Mouse (Mus musculus): ENCODE measurements around the gene Palm. TPM values are rescaled to one million over a fixed set of nuclear protein-coding genes. Genes with fewer than 3 reads are reported as not detected.

Palm gene
- polyA plus RNA-seq, 1 experiment from 2014 or later, result 56.8 TPM

DNA sequence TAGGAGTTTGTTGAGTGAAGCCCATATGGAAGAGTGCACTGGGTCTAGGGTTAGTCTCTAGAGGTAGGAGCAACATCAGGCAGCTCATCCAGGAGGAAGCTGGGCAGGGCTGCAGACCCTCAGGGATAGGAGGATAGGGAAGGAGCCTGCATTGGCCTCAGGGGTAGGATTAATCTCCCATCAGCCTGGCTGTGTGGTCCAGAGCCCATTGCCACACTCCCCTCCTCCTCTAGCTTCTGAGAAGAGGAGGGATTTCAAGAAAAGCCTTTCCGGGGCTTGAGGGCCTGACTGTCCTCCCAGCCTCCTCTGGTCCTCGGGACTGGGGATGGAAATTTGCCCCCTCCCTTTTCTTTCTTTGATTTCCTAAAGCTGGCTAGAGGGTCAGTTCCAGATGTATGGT is 14.2 kb upstream of the Palm start:
- Histone ChIP-seq H3K36me3 (ENCODE audit: control insufficient read depth, insufficient read depth, low read length) (no peaks in the 10 kb centered on the region; the same call in 1 of the 2 replicates), H3K9ac (ENCODE audit: low read length) (no peak overlapping the region), H3K27me3 (ENCODE audit: control insufficient read depth, insufficient read depth, low read length) (no peaks in the 10 kb centered on the region), H3K27ac (ENCODE audit: low read length) (no peak overlapping the region), H3K4me1 (ENCODE audit: control insufficient read depth, insufficient read depth, low read length) (peaks cover 36% of the 10 kb centered on the region), H3K4me2 (ENCODE audit: low read depth, low read length) (peak overlapping the region; percentile 84; the same call in 1 of the 2 replicates), H3K9me3 (replicated peaks; ENCODE audit: control insufficient read depth, low read length) (0 out of 2 replicates have a peak, but pooled peaks cover 2% of the 10 kb centered on the region), H3K4me3 (replicated peaks; ENCODE audit: low read length) (no peak overlapping the region)
- ATAC-seq (ENCODE audit: insufficient read depth, low FRiP score), result no peak
- WGBS, result 32% methylated on average over 2 of the region's 2 CpGs

DNA sequence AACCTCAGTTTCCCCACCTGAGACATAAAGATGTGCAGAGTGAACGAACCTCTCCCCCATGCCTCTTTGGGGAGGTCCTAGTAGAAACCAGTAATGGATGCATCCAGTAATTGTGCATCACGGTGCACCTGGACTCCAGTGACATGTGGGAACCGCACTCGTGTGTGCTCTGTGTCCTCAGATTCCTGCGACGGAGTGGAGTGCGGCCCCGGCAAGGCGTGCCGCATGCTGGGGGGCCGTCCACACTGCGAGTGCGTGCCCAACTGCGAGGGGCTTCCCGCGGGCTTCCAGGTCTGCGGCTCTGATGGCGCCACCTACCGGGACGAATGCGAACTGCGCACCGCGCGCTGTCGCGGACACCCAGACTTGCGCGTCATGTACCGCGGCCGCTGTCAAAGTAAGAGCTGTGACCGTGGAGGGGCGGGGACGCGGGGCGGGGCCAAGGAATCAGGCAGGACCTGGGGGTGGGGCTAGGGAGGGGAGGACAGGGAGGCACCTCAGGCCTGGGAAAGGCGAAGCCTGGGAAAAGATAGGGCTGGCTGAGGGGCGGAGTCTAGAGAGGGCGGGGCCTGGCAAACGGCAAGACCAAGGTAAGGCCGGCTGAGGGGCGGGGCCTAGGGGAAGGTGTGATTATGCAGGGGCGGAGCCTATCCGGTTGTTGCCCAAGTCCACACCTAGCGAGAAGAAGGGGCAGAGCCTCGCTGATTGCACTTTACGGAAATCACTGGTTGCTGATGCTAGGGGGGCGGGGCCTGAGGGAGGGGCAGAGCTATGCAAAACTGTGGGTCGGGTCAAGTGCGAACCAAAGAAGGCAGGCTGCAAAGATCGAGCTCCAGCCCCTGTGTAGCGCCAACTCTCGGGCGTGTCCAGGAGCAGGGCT is 13.3 kb upstream of the Palm start:
- peak overlapping the region; percentile 66; the same call in 1 of the 2 replicates for H3K27ac ChIP-seq (ENCODE audit: low read length)
- H3K9ac ChIP-seq (ENCODE audit: low read length), result peak overlapping the region; percentile 65
- peak overlapping the region; percentile 84 for H3K4me2 ChIP-seq (ENCODE audit: low read depth, low read length)
- peak overlapping the region; percentile 54 for H3K4me3 ChIP-seq (replicated peaks; ENCODE audit: low read length)
- H3K9me3 ChIP-seq (replicated peaks; ENCODE audit: control insufficient read depth, low read length), result no peaks in the 10 kb centered on the region
- peaks cover 36% of the 10 kb centered on the region for H3K4me1 ChIP-seq (ENCODE audit: control insufficient read depth, insufficient read depth, low read length)
- peak; percentile 91 for ATAC-seq (ENCODE audit: insufficient read depth, low FRiP score)
- no peaks in the 10 kb centered on the region; the same call in 1 of the 2 replicates for H3K36me3 ChIP-seq (ENCODE audit: control insufficient read depth, insufficient read depth, low read length)
- WGBS, result 2% methylated on average over 54 of the region's 55 CpGs
- no peaks in the 10 kb centered on the region for H3K27me3 ChIP-seq (ENCODE audit: control insufficient read depth, insufficient read depth, low read length)

DNA sequence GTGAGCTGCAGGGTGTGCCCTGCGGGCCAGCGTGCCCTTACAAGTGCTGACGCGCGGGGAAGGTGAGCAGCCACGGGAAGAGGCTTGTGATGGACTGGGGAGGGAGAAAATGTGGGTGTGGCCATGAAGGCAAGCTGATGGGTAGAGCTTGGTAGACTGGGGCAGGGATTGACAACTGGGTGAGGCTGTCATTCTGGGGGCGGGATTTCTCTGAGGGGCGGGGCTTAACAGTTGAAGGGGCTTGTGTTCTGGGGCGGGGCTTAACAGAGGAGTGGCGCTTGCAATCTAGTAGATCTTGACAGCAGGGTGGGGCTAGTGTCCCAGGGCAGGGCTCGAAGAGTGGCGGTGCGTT is 12.7 kb upstream of the Palm start:
- Histone ChIP-seq H3K27ac (ENCODE audit: low read length) (peak overlapping the region; percentile 66), H3K9ac (ENCODE audit: low read length) (peak overlapping the region; percentile 62), H3K27me3 (ENCODE audit: control insufficient read depth, insufficient read depth, low read length) (no peaks in the 10 kb centered on the region), H3K4me3 (replicated peaks; ENCODE audit: low read length) (peak overlapping the region; percentile 54), H3K4me1 (ENCODE audit: control insufficient read depth, insufficient read depth, low read length) (peaks cover 36% of the 10 kb centered on the region), H3K36me3 (ENCODE audit: control insufficient read depth, insufficient read depth, low read length) (no peaks in the 10 kb centered on the region; the same call in 1 of the 2 replicates), H3K4me2 (ENCODE audit: low read depth, low read length) (peak overlapping the region; percentile 84), H3K9me3 (replicated peaks; ENCODE audit: control insufficient read depth, low read length) (no peaks in the 10 kb centered on the region)
- ATAC-seq (ENCODE audit: insufficient read depth, low FRiP score), result no peak
- 2% methylated on average over 13 of the region's 13 CpGs for WGBS

DNA sequence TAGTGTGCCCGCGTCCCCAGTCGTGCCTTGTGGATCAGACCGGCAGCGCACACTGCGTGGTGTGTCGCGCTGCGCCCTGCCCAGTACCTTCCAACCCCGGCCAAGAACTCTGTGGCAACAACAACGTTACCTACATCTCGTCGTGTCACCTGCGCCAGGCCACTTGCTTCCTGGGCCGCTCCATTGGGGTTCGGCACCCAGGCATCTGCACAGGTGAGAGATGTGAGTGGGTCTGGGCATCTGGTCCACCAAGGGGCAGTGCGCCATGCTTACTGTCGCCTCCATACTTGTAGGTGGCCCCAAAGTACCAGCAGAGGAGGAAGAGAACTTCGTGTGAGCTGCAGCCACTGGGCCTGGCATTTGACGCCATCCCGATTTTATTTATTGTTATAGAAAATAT is 12.2 kb upstream of the Palm start:
- WGBS, result 29% methylated on average over 21 of the region's 21 CpGs
- Histone ChIP-seq H3K9ac (ENCODE audit: low read length) (peak overlapping the region; percentile 44), H3K27ac (ENCODE audit: low read length) (peak overlapping the region; percentile 66), H3K36me3 (ENCODE audit: control insufficient read depth, insufficient read depth, low read length) (no peaks in the 10 kb centered on the region; the same call in 1 of the 2 replicates), H3K4me1 (ENCODE audit: control insufficient read depth, insufficient read depth, low read length) (peaks cover 36% of the 10 kb centered on the region), H3K4me3 (replicated peaks; ENCODE audit: low read length) (peak overlapping the region; percentile 54), H3K4me2 (ENCODE audit: low read depth, low read length) (peak overlapping the region; percentile 84), H3K27me3 (ENCODE audit: control insufficient read depth, insufficient read depth, low read length) (no peaks in the 10 kb centered on the region), H3K9me3 (replicated peaks; ENCODE audit: control insufficient read depth, low read length) (no peaks in the 10 kb centered on the region)
- ATAC-seq (ENCODE audit: insufficient read depth, low FRiP score), result no peak

DNA sequence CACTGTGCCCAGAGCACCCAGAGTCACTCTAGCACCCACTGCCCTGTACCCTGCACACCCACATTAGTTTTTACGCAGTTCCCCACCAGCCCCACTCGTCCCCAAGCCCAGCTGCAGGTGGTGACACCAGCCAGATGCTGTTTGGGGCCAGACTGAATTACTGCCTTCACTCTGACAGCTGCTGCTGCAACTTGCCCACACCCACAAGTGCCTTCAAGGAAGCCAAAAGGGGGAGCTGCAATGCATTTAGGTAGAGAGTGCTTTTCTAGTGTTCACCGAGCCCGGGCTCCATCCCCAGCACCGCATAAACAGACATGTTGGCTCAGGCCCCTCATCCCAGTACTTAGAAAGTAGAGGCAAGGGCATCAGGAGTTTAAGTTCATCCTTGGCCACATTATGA is 11.4 kb upstream of the Palm start:
- Histone ChIP-seq H3K27ac (ENCODE audit: low read length) (no peak overlapping the region), H3K4me1 (ENCODE audit: control insufficient read depth, insufficient read depth, low read length) (peaks cover 34% of the 10 kb centered on the region), H3K36me3 (ENCODE audit: control insufficient read depth, insufficient read depth, low read length) (no peaks in the 10 kb centered on the region; the same call in 1 of the 2 replicates), H3K4me2 (ENCODE audit: low read depth, low read length) (no peak overlapping the region), H3K9ac (ENCODE audit: low read length) (no peak overlapping the region), H3K27me3 (ENCODE audit: control insufficient read depth, insufficient read depth, low read length) (no peaks in the 10 kb centered on the region), H3K9me3 (replicated peaks; ENCODE audit: control insufficient read depth, low read length) (no peaks in the 10 kb centered on the region), H3K4me3 (replicated peaks; ENCODE audit: low read length) (no peak overlapping the region)
- ATAC-seq (ENCODE audit: insufficient read depth, low FRiP score), result no peak
- 62% methylated on average over 5 of the region's 5 CpGs for WGBS

DNA sequence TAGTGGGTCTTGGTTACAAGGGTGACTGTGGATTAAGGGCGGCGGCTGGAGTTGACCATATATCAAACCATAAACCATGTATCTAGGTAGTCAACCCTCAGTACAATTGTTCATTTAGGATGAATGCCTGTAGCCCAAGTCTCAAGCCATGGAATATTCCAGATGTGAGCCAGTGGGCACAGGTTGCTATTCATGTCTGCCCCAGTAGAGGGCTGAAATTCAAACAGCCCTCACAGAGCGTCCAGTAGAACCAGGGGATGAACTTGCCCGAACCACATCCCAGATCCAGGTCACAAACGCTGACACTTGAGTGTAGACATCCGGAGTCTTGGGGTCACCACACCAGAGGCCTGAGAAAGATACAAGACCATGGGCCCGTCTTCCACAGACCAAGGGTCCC is 10.3 kb upstream of the Palm start:
- Histone ChIP-seq H3K27me3 (ENCODE audit: control insufficient read depth, insufficient read depth, low read length) (no peaks in the 10 kb centered on the region), H3K9ac (ENCODE audit: low read length) (no peak overlapping the region), H3K4me1 (ENCODE audit: control insufficient read depth, insufficient read depth, low read length) (peaks cover 23% of the 10 kb centered on the region), H3K27ac (ENCODE audit: low read length) (no peak overlapping the region), H3K4me3 (replicated peaks; ENCODE audit: low read length) (no peak overlapping the region), H3K36me3 (ENCODE audit: control insufficient read depth, insufficient read depth, low read length) (no peaks in the 10 kb centered on the region; the same call in 1 of the 2 replicates), H3K9me3 (replicated peaks; ENCODE audit: control insufficient read depth, low read length) (no peaks in the 10 kb centered on the region), H3K4me2 (ENCODE audit: low read depth, low read length) (no peak overlapping the region)
- 64% methylated on average over 7 of the region's 7 CpGs for whole genome bisulfite sequencing
- ATAC-seq (ENCODE audit: insufficient read depth, low FRiP score), result no peak

DNA sequence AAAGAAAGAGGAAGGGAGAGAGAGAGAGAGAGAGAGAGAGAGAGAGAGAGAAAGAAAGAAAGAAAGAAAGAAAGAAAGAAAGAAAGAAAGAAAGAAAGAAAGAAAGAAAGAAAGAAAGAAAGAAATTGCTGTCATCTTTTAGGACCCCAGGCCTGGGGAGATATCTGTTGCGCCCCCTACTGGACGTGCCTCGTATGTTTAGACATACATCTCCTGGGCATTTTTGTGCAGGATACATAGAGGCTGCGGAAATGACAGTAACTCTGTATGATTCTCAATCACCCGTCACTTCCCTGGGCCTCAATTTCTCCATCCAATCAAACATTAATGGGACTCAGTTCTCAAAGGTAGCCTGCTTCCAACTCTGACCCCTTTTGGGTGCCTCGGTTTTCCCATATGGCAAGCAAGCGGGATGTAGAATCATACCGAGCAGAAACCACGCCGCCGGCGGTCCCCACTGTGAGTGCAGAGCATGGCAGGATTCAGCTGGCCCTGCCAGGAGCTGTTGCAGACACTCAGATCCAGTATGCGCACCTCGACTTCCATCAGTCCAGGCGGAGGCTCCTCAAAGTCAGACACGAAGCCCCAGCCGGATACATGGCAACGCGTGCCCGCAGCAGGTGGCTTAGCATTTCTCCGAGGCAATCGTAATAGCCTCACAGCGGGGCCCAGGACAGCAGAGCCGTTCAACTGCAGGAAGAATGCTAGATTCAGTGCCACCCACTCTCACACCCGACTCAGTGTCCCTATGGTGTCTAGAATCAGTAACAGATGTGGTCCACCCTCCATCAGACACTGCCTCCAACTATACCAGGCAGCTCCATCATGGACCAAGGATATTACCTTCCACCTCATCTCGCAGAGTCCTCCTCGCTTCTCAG is 9.2 kb upstream of the Palm start:
- no peak for ATAC-seq (ENCODE audit: insufficient read depth, low FRiP score)
- 47% methylated on average over 27 of the region's 27 CpGs for WGBS

DNA sequence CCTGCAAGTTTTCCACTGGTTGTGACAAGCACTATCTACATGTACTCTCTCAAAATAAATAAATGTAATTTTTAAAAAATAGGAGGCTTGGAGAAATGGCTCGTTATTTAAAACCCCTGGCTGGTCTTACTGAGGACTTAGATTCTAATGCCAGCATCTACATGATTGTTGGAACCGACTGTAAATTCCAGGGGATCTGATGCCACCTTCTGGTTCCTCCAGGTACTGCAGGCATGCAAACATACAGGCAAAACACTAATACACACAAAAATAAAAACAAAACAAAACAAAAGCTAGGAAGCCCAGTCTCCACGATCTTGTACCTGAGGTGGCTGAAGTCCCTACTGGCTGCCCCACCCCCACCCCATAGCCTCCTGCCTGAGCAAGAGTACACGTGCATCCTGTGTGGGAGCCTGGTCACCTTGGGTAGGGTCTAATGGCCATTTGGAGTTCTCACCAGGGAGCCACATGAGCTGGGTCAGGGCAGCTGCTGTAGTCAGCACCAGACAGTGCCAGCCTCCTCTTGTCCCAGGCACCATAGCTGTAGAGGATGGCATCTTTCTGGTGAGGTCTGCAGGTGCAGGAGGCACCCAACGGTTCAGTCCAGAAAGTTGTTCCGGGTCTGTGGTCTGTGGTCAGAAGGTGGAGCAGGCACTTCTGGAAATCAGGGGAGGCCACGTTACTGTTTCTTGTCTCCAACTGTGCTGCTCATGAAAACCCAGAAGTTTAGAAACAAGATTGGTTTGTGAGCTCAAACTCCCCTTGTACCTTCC is 4.8 kb upstream of the Palm start:
- H3K36me3 ChIP-seq (ENCODE audit: control insufficient read depth, insufficient read depth, low read length), result no peaks in the 10 kb centered on the region
- H3K9ac ChIP-seq (ENCODE audit: low read length), result no peak overlapping the region
- no peaks in the 10 kb centered on the region for H3K27me3 ChIP-seq (ENCODE audit: control insufficient read depth, insufficient read depth, low read length)
- 34% methylated on average over 7 of the region's 7 CpGs for WGBS
- no peaks in the 10 kb centered on the region for H3K9me3 ChIP-seq (replicated peaks; ENCODE audit: control insufficient read depth, low read length)
- H3K4me3 ChIP-seq (replicated peaks; ENCODE audit: low read length), result no peak overlapping the region
- no peak overlapping the region for H3K27ac ChIP-seq (ENCODE audit: low read length)
- H3K4me2 ChIP-seq (ENCODE audit: low read depth, low read length), result no peak overlapping the region
- ATAC-seq (ENCODE audit: insufficient read depth, low FRiP score), result no peak
- H3K4me1 ChIP-seq (ENCODE audit: control insufficient read depth, insufficient read depth, low read length), result no peaks in the 10 kb centered on the region

More for the DNA sequence above, 9.2 kb upstream of the Palm start:
- Histone ChIP-seq H3K9ac (ENCODE audit: low read length) (no peak overlapping the region), H3K4me1 (ENCODE audit: control insufficient read depth, insufficient read depth, low read length) (peaks cover 13% of the 10 kb centered on the region), H3K27me3 (ENCODE audit: control insufficient read depth, insufficient read depth, low read length) (no peaks in the 10 kb centered on the region), H3K27ac (ENCODE audit: low read length) (no peak overlapping the region), H3K4me3 (replicated peaks; ENCODE audit: low read length) (no peak overlapping the region), H3K9me3 (replicated peaks; ENCODE audit: control insufficient read depth, low read length) (no peaks in the 10 kb centered on the region), H3K36me3 (ENCODE audit: control insufficient read depth, insufficient read depth, low read length) (no peaks in the 10 kb centered on the region; the same call in 1 of the 2 replicates), H3K4me2 (ENCODE audit: low read depth, low read length) (no peak overlapping the region)

All from stomach, embryonic 16.5 days (tissue).